Mouse (Mus musculus) lung, postnatal 25 days (tissue): Measurements from ENCODE around the gene Nudt4.
"Not testable (repeated sequence)": the region's sequence is repeated elsewhere in the genome, so short reads cannot be mapped to it uniquely, and the experiment has no call there.

ENCODE experiments used
- DNase-seq: peaks from one replicate; pipeline ENCODE4 v3.0.0; 2022; ENCODE audit warnings: low spot score

The Nudt4 gene

DNA sequence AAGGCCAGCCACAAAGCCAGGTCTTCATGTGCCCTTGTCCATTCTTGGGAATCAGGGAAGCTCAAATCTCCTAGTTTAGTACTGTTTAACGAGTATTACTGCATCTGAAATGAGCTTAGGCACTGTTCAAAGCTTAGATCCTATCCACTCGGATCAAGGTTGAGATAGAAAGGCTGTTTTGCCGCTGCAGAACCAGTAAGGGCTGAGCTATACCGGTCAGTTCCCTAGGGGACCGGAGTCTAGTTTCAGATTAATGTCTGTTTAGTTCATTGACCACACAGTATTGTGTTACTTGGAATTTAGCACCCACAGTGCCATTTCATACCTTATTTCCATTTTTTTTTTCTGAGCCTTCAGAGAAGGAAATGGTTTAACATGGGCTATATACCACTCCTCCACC lies 3.6 kb upstream of the Nudt4 start:
- no peak for DNase-seq

DNA sequence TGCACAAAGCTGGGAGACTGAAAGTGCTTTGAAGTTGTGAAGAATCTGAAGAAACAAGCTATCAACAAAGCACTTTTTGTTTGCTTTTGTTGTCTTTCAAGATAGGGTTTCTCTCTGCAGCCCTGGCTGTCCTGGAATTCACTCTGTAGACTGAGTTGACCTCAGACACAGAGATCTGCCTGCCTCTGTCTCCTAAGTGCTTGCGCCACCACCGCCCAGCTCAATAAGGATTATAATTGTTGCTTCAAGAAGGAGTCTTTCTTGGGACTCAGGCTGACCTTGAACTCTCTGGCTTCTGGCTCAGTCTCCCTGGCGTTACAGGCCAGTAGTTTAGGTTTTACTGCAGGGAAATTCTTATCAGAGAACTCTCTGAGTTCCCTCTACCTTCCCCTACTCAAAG lies 2.8 kb upstream of the Nudt4 start:
- no peak for DNase-seq

DNA sequence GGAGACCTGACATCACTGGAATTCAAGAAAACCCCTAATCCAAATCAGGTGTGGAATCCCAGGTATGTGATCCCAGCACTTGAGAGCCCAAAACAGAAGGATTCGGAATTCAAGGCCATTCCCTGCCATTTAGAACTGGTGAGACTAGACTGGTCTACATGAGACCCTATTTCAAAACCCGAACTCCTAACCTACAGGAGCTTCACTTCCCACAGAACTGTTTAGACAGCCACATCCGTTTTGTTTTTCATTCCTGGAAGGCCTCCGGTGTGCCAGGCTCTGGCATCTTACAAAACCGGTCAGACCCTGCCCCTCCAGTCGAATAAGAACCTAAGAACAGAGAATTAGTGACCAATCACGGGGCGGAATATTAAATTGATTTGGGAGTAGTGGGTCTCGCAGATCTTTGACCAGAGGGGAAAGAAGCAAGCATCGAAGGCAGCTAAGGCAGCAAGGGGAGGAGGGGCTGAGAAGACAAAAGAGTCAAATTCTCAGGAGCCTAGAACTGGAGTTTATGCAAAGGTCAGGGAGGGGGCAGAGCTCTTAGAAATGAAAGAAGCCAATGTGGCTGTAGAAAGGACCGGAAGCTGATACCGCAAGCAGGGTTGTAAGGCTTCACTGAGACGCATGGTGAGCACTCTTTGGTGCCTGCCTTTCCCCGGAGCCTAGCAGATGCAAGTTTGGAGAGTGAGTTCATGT lies 1.4 kb upstream of the Nudt4 start:
- no peak for DNase-seq

DNA sequence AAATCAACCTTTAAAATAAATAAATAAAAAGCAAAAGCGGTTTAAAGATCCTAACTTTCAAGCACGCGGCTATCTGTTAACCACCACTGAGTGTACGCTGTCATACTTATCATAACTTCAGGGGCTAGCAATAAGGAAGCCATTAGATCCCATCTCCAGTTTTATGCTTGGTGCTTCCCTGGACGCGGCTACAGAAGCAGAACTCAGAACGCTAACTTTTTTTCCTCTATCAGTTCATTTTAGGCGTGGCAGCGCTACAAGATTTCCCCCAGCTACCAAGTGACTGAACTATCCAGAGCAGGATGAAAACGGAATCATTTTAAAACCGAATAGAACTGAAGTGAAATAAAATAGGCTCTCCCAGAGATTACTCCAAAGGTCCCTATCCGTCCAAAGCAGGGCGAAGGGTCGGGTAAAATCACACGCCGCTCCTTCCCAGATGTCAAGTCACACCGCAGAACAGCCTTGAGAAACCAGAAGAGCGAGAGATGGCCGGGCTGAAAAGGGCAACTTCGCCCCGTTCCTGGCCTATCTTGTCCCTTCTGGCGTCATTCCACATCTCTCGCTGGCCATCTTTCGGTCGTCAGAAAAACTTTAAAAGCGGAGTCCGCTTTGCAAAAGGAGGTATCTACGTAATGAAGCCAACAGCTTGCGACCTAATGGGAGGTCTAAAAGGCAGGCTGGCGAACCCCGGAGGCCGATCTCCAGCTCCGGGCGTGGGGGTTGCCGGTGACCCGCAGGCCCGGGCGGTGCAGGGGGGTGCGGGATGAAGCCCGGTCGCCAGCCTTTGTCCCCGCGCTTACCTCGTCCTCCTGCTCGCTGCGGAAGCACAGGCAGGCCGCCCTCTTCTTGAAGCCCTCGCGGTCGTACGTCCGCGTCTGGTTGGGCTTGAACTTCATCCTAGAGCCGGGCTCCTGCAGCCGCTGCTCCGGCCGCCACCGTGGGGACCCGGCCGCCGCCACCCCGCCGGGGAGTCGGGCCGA lies 796 bp downstream of the Nudt4 start:
- DNase-seq, result peak; percentile 20

DNA sequence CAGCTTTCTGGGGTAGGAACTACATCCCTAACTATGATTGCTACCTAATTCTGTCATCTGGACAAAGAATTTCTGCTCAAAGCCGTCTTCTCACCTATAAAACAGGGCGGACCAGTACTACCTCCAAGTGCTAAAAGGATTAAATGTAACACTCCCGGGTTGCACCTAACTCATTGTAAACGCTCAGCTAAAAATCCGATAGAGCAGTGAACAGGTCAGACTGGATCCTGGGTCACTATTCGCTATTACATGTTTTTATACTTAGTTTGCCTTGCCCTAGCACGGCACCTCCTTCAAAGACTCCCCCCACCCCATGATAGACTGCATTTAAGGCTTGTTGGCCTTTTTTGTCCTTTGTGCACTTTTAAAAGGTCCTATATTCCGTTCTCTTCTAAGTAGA lies 1.6 kb downstream of the Nudt4 start:
- no peak for DNase-seq

DNA sequence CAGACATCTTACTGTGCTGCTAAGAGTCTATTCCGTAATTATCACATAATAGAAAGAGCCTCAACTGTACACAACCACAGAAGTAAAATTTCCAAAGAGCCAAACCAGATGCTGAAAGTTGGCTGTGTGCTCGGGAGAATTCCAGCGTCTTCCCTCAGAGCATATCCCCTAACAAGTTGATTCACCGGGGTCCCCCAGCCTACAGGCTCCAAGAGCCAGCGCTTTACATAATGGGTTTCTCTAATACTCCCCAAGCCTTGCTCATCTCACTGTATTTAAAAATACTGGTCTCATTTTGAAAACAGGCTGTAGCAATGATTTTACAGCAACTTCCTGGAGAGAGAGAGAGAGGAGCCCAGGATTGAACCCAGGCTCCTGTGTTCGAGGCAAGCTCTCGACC lies 2.3 kb downstream of the Nudt4 start:
- DNase-seq, result no peak

DNA sequence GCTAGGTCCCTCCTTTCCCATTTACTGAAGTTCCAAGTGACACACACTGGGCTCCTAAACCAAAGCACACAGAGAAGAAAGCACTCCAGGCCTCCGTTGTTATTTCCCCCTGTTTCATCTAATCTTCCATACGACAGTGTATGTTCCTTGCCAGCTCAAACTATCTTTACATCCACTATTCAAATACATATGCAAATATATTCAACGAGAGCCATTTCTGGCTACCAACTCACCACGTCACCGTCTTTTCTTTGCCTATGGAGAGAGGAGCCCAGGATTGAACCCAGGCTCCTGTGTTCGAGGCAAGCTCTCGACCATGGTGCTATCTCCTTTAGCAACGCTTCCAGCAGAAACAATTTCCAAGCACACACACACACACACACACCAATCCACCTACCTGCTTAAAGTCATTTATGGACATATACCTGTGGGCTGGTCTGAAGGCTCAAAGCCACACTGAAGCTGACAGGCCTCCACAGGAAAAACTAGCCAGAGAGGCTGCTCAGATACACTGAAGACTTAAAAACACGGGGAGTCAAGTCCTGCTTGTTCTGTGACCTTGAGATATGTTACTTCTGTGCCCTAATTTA lies 3.5 kb downstream of the Nudt4 start:
- DNase-seq, result no peak

DNA sequence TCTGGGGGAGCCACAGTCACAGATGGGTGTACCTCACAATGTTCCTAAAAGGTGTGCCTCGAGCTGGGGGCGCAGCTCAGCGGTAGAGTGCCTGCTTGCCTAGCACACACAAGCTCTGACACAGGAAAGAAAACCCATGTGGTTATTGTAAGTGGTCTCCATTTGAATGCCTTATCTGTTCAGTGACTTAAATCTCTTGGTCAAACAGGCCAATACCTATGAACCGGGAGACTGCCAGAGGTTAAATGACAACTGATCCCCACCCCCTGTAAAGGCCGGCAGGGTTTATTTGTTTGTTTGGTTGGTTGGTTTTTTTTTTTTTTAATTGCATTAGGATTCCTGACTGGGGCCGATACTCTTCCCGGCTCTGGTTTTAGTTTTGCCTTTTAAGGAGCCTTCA lies 4.5 kb downstream of the Nudt4 start:
- no peak for DNase-seq

DNA sequence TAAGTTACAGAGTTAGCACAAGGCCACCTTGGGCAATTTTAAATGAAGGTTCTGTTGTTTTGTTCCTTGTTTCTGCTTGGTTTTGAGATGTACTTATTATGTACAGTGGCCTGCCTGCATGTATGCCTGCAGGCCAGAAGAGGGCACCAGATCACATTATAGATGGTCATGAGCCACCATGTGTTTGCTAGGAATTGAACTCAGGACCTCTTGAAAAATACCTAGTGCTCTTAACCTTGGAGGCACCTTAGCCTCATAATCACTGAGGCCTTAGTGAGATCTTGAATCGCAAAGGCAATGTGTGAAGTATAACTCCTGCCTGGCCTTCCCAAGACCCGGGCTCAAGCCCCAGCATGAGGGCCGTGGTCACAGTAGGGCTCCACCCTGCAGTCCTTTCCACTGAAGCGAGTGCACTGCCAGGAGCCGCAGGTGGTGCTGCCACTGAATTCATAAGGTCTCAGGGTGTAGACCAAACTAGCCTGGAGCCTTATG lies 6.6 kb downstream of the Nudt4 start:
- no peak for DNase-seq

DNA sequence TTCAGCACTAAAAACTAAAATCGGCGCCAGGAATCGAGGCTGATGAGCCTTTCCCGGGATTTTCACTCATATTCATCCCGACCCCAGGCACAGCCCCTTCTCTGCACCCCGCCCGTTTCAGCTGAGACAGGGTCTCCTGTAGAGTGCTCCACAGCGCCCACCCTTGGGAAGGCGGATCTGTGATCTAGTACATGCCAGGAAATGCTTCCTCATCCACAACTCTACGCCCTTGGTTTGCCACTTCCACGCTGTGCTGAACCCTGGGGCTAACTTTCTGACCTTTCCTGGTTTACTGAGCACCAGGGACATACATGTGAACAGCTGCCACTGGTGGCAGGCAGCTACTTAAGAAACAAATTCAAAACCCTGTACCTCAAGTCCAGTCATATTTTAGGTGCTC lies 8.1 kb downstream of the Nudt4 start:
- DNase-seq, result no peak

DNA sequence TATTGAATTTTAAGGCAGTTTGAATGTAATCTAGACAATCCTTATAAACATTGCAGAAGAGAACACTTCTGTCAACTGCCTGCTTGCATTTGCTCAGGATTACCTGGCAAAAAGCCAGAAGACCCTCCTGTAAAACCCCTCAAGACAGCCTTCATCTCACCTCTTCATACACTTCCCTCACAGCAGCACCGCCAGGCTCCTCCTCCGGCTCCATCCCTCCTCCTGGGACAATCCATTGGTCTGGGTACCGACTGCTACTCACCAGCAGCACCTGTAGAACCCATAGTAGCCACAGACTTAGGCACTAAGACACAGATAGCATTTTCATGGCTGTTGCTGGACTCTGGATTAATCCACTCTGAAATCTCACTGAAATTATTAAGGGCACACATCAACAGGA lies 11.6 kb downstream of the Nudt4 start:
- no peak for DNase-seq

DNA sequence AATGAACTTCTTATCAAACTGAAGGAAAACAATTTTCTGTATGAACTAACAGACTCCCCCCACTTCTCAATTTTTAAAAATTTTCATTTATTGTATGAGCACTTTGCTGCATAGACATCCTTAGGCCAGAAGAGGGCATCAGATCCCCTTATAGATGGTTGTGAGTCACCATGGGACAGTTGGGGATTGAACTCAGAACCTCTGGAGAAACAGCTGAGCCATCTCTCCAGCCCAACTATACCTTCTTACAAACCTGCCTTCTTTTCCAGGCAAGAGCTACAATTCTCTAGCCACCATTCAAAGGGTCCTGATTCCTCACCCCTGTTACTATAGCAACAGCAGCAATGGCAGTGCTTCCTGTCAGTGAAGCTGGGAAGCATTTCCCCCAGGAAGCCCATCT lies 12.2 kb downstream of the Nudt4 start:
- no peak for DNase-seq

DNA sequence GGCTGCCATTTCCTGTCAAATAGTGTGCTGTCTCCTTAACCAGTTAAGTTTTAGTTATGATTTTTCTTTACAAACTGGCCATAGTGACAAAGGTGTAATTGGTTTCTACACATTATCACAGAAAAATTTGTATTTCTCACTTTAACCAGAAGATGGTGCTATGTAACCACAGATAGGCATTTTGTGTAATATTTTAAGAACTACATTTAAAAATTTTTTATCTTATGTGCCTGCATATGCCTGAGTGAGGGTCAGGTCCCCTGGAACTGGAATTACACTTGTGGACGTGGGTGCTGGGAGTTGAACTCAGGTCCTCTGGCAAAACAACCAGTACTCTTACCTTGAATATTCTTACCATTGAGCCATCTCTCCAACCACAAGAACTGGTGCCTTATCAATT lies 13.4 kb downstream of the Nudt4 start:
- DNase-seq, result no peak

DNA sequence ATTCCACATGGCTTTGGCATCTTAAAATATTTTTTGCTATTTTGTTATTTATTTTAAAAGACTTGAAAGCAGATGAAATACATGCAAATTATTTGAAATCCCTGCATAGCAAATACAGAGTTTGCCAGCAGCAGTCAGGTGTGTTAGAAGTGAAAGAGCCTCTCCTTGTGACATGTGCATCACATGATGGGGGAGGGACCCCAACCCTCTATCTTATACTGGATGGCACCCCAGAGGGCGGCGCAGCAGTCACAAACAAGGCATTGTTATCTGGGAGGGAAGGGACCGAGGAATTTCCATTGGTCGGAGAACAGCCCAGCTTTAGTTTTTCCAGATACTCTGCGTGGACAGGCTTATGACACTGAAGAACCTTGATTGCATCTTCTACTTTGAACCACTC lies 14.9 kb downstream of the Nudt4 start:
- not testable (repeated sequence) for DNase-seq

DNA sequence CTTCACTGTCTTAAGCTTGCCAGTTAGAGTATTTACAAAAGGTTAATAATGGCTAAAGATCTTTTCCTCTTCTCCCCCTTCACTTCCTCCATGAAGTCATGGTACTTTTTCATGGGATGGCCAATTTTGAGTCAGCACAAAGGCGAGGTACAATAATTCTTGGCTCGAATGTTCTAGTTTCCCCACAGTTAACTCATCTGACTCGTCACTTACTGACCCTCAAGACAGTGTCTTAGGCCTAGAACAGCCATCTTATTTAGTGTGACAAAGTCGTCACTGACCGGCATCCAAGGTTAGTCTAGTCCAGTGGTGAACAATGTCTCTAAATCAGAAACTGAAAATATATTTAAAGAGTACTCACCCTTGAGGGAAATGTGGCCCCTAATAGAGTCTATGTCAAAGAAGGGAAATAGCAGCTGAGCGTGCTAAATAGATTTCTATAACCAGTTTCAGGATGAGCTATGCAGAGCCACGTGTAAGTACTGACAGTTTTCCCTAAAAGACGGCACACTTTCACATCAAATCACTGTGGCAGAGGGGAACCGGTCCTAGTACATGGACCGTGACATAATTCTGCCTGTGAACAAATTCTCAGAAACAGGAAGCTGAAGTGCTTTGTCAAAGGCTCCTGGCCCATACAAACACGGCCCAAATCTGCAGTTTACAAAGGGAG lies 15.7 kb downstream of the Nudt4 start:
- no peak for DNase-seq

DNA sequence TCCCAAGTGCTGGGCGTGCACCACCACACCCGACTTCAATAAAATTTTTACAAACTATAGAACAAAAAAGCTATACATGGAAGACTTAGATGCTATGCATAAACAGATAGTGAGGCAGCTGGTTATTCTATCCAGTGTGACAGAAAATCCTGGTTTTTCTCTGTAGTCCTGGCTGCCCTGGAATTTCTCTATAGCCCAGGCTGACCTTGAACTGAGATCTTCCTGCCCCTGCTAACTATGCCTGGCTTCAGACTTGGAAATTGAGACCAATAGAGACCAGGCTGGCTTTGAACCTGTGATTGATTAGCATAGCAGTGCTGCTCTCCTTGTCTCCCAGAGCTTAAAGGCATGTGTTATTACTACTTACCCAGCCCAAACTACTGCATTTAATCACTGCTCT lies 17.8 kb downstream of the Nudt4 start:
- DNase-seq, result no peak

DNA sequence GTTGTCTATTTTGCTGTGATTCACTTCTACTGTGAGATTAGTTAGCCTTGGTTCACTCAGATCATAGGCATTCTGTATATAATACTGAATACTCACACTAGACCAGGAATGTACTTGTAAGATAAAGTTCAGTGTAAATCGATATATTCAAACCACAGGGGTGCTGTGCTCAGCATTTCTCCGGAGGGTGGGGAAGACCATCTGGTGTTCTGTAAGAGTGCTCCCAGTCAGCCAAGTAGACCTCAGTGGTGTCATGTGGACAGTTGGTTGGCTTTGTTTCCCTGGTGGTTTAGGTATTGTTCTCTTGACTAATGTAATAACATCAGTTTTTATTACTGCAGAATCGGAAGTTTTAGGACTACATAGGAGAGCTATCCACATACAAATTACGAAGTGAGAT lies 18.9 kb downstream of the Nudt4 start:
- DNase-seq, result no peak

DNA sequence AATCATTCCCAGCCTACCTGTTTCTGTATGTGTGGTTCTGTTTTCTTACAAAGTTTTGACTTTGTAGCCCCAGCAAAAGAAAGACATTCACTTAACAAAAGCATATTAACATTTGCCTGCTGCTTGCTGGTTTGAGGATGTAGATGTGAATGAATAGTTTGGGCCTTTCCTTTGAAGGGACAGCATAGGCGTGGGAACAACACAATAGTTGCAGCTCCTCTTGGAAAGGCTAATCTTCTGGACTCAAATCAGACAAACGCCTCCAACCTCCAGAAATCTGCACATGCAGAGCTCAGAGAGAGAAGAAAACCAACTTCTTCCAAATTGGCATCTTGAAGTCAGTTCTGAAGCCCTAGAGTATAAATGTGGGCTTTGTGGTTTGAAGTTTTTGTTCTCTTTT lies 19.3 kb downstream of the Nudt4 start:
- no peak for DNase-seq

DNA sequence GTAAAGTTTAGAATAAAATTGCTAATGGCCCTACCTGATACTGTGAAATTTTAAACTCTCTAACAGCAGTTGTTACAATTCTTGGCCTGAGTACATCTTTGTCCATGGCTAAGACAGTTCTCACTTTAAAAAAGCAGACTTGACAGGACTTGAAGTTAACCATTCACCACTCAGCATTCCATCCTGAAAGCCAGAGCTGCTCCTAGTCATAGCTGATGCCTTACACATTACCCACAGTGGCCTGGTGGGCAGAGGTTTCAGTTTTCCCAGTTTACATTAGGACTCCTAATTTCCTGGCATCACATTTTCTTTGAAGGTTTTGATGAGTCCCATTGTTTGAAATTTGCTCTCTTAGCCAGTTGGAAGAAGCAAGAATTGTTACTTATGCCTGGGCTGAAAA lies 19.9 kb downstream of the Nudt4 start:
- no peak for DNase-seq

DNA sequence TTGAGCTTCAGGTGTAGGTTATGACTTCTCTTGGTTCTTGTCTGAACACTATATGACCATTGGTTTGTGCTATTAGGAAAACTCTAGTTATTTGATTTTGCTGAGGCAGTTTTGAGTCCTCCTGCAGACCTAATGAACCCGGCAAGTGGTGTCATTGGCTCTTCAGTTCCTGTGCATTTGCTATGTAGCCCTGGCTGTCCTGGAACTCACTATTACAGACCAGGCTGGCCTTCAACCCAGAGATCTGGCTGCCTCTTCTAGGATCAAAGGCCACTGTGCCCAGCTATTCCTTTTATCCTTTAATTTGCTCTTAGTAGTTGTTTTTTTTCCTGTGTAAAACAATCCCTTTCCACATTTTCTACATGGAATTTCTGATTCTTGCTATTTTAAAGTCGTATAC lies 20.6 kb downstream of the Nudt4 start:
- no peak for DNase-seq

DNA sequence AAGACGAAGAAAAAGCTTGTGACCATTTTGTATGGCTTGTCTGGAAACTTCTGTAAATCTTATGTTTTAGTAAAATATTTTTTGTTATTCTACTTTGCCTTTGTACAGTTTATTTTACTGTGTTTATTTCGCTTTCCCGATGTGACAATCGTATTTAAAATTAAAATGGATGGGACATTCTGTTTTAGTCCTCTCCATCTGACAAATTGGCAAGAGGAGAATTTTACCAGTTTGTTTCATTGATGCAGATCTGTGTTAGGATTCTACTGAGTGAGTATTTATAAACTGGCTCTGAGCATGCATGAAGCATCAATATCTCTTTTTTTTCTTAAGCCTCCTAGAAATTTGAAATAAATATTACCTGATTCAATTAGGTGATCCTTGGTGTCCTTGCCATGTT lies 21.0 kb downstream of the Nudt4 start:
- DNase-seq, result no peak

DNA sequence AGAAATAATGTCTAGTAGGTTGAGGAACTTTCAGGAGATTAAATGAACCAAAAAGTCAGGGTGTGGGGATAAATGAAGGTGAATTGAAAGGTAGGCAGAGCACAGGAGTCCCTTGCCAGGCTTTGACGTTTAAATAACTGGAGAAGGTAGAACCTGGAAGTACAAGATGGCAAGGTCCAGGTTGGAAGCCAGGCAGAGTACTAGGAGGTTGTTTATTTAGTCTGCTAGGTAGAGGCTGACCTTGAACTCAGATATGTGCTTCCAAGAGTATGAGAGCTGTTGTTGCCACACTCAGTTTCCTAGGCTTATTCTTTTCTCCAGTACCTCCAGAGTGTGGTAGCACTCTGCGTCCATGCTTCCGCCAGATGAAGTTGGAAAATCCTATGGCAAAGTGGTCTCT lies 24.1 kb downstream of the Nudt4 start:
- no peak for DNase-seq
